Mouse (Mus musculus) spleen, embryonic (tissue): ENCODE results near the gene Itgb1bp1.

Source experiments
- CTCF ChIA-PET: fragments of 350-600 bp; sonication (Branson Sonifier 250); formaldehyde crosslinking; loops from one replicate; lab custom pipeline; 2022; lab: Charles Lee

Itgb1bp1 gene

DNA sequence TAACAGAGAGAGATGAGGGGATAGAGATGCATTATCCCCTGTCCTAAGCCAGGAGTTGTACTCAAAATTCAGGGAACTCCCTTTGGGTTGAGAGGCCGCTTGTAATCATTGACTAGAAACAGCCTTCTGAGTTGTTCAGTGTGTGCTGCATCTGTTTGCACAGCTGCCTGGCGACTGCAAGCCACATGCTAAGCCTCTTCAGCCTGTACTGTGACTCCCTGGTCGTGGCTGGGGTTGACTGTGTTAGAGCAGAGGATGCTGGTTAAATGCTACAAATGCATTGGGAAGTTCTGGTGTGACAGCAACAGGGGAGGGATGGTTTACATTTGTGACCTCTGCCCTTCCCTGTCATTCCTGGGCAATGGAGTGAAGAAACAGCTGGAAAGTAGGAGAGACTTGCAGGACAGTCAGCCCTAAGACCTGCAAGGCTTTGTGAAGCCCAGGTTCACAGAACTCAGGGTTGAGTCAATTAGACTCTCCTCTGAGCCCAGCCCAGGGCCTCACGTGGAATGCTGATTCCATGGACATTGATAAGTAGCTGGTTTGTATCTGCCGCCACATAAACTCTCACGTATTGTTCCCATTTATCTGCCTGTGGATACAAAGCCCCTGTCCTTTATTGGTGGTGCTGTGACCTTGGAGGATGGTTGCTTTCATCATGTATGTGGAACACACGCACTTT is 38.2 kb downstream of the Itgb1bp1 start:
- CTCF ChIA-PET: no interaction called here

DNA sequence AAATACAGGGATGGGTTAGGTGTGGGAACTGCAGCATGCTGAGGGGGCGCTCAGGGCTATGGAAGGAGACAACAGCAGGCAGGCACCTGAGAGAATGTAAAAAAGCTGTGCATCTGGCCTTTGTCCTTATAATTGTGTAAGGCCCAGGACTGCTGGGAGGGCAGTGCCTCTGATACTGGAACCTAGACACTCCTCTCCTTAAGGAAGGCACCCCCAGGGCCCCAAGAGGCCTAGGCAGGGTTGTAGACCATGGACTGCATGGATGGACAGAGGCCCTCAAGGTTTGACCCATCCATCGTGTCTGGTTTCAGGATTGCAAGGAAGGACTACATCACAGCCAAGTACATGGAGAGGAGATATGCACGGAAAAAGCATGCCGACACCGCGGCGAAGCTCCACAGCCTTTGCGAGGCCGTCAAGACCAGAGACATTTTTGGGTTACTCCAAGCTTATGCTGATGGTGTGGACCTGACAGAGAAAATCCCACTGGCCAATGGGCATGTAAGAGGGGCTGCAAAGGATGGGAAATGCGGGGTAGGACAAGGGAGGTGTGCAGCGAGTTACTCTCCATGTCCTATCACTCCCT is 41.6 kb downstream of the Itgb1bp1 start:
- CTCF ChIA-PET: no interaction called here

DNA sequence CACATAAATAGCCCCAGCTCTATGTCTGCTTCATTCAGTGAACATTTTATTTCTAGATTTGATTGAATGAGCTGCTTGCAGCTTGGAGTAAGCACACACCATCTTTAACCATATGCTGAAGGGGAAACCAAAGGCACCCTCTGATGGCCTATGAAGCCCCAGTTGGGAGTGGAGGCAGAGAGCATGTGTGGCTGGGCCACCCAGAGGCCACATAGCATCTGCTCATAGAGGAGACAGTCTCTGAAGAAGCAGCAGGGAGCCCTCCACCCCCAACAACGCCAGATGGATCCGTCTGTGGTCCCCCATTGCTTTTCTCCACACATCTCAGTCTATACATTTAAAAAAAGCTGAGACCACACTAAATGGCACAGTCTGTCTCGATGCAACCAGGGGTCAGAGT is 44.1 kb downstream of the Itgb1bp1 start:
- CTCF ChIA-PET: no interaction called here

DNA sequence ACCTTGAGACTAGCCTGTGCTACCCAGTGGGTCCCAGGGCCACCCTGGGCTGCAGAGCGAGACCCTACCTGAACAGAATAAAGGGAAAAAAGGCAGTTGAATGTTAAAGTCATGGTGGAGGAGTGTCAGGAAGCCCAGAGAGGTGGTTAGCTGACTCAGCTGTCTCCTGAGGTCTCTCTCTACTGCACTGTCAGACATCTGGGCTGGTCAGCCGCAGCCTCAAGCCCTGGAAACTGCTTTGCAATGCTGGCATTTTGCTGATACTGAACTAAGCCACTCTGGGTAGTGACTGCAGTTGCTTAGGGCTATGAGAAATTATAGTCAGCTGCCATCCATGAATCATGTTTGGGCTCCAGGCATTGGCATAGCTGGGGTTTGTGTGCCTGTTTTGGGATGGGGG is 51.5 kb downstream of the Itgb1bp1 start:
- CTCF ChIA-PET: interaction anchor here (0.6 kb wide), 1 partner anchor 10 kb away, joined by 3 read pairs; no protein-coding TSS in a partner anchor

DNA sequence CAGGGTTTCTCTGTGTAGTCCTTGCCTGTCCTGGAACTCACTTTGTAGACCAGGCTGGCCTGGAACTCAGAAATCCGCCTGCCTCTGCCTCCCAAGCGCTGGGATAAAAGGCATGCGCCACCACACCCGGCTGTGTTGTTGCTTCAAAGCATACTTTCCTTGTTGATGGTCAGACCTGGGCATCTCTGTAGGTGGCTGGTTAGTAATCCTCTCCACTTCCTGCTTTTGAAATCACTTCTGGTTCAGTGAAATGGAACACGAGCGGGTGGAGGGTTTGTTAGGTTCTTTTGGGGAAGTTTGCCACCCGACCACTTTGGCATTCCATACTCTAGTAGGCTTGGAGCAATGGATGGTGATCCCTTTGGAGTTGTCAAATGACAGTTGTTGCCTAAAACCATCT is 52.4 kb downstream of the Itgb1bp1 start:
- CTCF ChIA-PET: no interaction called here

DNA sequence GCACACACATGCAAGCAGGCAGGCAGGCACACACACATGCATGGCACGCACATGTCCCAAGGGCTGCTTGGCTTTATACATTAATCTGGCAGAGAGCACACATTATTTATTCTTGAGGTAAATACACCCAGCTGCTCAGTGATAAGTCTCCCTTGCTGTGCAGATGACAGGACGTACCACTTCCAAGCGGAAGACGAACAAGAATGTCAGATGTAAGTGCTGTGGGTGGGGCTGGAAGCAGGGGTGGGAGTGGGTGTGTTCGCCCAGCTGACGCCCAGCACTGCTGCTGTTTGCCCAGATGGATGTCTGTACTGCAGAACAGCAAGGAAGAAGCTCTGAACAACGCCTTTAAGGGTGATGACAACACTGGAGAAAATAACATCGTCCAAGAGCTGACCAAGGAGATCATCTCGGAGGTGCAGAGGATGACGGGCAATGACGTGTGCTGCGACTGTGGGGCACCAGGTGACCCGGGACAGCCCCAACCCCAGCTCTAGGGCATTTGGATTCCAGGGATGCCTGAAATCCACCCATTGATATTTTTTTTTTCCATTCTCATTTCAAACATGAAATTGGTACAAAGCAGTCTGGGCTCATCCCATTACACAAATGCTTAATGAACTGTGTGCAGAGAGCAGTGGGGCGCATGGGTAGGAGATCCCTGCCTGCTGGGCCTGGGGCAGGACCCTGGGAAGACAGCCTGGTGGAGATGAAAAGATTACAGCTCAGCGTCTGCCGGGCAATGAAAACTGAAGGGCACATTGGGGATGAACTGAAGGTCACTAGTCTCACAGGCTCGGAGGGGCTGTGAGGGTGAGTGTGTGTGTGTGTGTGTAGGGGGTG is 56.8 kb downstream of the Itgb1bp1 start:
- CTCF ChIA-PET: no interaction called here

DNA sequence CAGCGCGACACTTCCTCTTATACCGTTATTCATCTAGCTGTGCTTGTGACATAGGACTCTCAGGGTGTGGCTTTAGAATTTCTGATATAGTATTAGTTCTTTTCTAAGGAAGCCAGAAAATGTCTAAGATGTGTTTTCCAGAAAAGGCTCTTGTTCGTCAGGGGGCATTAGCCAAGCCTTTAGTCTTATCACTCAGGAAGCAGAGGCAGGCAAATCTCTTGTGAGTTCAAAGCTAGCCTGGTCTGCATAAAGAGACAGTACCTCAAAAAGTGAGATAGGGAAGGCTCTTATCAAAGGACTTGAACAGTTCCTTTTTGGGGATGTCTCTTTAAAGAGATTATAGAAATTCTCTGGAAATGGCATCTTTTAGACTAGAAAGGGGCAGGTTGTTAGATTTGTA is 57.4 kb downstream of the Itgb1bp1 start:
- CTCF ChIA-PET: no interaction called here

DNA sequence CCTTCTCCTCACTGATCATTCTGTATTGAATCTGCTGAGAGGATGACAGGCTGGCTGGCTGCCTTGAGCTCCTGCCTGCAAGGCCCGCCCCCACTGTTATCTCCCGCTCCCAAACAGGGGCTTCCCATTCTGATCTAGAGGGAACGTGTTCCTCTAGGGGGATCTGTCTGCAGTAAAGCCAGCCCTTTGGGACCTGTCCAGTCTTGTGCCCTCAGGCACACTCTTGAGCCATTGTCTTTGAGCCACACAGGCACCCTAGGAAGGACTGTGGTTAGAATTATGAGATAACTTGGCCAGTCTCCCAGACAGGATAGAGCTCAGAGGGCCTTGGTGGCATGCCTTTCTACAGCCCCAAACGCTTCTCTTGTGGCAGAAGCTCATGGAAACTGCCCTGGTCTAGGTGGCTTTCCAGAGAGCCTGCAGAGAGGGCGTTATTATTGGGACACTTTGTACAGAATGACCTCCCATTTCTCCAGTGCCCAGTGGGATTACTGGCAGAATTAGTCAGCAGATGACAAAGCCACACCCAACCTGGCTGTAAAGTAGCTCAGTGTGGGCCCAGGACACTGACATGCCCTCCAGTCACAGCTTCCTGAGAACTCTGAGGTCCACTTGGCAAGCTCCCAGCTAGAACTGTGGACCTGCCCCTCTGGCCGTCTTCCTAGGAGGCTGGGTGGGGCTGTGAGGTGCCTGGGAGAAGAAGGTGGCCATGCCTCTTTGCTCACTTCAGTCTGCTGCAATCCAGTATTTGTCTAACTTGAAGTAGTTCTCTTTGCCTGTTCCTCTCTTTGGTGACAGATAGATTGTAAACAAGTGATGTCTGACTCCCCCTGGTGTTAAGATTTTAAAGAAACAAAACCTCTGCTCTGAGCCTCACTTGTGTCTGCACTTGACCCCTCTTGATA is 58.8 kb downstream of the Itgb1bp1 start:
- CTCF ChIA-PET: no interaction called here

DNA sequence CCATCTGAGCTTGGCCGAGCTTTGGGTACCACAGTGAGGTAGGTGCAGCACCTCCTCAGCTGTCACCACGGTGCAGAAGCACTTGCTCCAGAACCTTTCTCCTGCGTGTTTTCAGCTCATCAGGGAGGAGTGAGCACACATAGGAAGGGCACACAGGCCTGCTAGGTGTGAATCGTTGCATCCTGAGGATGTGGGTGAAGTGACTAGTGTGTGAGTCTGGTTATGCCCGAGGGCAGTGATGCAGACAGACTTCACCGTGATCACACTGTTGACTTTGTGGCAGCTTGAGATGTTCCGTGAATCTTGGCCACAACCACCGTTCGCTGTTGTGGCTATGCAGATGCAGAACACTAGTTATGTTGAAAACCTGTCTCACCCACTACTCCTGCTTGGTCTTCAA is 59.8 kb downstream of the Itgb1bp1 start:
- CTCF ChIA-PET: no interaction called here

DNA sequence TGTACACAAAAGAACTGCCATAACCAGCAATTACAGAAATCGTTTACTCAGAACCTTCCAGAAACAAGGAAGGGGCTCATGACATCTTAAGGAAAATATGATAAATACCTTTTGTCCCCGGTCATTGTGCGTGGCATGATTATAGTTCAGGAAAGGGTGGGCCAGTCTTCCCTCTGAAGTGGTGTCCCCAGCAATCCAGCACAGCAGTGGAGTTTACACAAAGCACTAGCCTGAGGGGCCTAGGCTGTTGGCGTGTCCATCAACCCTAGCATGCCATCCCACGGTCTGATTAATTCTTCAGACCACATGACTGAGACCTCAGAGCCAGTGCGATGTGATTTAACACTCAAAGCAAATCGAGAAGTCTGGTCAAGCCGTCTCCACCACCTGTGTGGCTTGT is 60.7 kb downstream of the Itgb1bp1 start:
- CTCF ChIA-PET: interaction anchor here (0.6 kb wide), 1 partner anchor 113 kb away, joined by 4 read pairs; no protein-coding TSS in a partner anchor

DNA sequence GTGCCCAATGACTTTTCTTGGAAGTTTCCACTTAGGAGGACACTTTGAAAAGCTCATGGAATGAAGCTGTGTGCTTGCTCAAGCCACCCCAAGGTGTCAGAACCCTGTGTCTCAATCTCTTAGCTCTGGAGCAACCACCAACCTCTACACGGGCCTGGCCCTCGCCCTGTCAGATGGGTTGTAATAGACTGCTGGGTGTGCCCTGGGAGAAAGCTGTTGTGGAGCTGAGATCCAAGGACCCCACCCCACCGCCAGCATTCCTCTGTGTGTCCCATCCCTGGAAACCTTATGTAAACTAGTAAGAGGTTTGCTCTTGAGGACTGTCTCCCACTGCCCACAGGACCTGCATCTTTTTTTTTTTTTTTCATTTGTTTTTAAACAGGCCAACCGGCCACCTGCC is 62.2 kb downstream of the Itgb1bp1 start:
- CTCF ChIA-PET: no interaction called here

DNA sequence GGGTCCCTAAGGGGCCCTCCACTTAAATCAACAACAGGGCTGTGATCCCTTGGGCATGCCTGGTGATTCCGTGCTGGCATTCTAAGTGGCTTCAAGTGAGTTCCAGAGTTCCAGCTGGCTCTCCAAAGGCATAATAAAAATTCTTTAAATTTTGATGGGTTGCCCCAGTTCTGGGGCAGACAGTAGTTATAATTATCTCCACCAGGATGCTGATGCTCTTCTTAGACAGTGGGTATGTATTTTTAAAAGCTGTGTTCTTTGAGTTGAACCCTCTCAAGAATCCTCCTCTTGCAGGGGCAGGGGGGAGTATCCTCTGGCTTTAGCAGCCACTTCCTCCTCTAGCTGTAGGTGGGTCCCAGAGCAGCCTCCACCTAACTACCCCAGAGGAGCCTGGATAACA is 65.5 kb downstream of the Itgb1bp1 start:
- CTCF ChIA-PET: no interaction called here

DNA sequence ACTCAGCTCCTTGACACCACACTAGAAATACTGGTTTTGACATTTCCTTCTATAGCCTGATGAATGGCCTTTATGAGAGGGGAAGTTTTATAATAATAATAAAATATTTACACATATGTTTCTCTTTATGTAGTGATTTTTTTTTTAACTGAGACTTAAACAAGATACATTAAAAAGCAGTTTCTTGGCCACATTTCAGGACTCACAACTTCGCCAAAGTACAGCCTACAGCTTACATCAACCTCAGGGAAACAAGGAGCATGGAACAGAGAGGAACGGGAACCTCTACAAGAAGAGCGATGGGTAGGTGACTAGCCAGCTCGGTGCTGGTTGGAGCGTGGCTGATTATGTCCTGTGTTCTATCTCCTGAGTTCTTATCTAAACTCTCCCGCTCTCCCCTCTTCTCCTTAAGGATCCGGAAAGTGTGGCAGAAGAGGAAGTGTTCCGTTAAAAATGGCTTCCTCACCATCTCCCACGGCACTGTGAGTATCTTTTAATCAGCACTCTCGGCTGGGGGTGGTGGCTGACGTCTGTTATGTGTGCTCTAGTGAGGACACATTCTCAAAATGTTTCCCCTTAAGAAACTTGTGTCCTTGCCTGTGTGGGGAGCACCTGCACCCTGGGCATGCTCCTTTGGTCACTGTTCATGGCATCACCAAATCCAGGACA is 68.2 kb downstream of the Itgb1bp1 start:
- CTCF ChIA-PET: no interaction called here

DNA sequence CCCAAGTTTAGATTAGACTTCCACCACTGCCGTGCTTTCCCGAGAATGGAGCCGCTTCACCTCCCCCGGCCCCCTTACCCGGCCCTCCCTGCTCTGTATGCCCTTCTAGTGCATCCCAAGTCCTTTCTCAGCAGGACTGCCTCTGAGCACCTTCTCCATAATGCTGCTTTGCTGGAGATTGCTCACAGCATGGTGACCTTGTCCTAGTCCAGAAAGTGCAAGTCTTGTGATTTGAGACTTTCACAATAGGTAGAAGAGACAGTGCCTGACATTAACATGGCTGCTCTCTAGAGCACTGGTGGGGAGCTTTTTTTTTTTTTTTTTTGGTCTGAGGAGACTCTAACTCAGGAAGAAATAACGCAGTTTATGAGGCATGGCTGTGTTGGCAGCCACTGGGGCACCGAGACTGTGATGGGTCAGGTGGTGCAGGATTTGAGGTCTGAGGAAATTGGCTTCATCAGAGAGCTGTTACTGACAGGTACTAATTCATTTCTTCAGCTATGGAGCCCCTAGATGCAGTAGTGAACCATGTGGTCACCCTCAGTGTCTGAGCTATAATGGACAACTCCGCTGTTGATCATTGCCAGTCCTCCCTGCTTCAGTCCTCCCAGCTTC is 71.4 kb downstream of the Itgb1bp1 start:
- CTCF ChIA-PET: no interaction called here

DNA sequence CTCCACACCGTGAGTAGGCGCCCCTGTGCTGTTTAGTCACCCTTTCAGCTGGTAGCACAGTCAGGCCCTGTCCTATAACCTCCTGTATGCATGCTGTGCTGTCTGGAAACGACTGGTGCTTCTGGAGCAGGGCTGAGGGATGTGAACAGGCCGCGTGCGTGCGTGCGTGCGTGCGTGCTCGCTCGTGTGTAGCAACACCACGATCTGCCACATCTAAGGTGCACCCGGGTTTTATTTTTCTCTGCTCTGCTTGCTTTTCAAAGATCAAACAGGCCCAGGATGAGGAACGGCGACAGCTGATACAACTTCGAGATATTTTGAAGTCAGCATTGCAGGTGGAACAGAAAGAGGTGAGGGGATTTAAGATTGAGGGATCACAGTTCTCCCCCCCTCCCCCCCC is 73.2 kb downstream of the Itgb1bp1 start:
- CTCF ChIA-PET: no interaction called here

DNA sequence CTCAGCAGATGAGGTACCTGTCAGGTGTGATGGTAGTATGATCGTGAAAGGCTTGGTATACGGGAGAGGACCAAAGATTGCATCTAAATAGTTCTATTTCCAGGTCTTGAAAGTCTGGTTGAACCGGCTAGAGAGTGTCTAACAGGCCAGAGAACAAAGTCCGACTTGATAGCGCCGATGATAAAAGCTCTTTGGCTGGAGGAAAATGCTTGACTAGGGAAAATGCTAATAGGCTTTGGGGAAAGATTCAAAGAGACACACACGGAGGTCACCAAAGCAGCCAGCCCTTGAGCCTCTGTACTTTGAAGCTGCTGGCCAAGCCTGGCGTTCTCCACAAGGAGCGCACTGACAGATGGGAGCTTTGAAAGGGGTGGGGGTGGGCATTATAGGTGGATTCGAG is 76.8 kb downstream of the Itgb1bp1 start:
- CTCF ChIA-PET: no interaction called here

DNA sequence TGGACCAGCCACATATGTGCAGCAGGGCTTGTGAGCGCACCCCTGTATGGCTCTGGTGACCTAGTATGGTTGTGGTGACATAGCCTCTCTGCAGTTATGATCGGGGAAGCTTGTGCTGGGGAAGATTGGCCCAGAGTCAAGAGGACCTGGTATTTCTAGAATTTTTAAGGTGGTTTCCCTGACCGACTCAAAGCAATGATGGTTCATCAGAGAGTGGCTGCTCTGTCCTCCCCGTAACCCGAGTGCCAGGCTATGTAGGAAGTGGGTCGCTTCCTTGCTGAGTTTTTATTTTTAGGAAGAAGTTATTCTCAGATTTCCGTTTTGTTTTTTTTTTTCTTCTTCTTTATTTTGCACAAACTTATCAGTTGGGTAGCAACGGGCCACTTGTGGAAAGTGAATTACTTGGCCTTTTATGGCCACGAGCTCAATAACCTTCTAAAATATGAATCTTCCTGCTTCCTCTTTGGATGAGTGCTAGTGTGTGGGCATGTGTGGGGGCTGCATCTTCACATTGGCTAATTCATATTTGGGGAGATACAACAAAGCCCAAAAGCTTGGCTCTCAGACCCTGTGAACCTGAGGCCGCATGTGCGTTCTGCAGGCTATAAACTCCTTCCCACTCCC is 77.8 kb downstream of the Itgb1bp1 start:
- CTCF ChIA-PET: interaction anchor here (0.6 to 0.7 kb wide), 2 partner anchors 16 to 21 kb away, joined by 3 to 4 read pairs; no protein-coding TSS in a partner anchor

DNA sequence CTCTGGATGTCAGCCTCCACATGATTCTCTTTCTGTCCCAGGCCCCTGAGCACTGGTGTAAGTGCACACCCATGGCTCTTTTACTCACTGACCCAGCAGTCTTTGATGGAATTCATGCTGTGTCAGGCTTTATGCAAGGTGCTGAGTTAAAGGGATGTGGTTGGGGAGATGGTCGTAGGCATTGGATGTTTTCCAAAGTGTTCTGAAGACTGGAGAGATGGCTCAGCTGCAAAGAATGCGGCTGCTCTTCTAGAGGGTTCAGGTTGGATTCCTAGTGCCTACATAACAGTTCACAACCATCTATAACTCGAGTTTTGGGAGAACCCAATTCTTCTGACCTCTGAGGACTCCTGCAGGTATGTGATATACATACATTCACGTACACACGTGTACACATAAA is 78.7 kb downstream of the Itgb1bp1 start:
- CTCF ChIA-PET: no interaction called here

DNA sequence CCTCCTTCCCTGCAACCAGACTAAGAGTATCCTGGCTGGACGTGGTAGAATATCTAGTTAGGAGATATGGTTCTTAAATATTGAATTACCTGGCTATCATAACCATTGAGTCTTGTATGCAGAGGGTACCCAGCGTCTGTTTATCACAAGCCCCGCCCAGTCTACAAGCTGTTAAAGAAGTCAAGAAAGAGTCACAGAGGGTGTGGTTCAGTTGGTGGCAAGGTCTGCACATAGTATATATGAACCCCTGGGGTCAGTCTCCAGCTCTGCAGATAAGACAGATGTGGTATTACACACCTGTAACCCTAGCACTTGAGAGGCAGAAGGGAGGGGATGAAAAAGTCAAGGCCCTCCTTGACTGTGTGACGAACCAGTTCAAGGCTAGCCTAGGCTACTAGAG is 80.3 kb downstream of the Itgb1bp1 start:
- CTCF ChIA-PET: interaction anchor here (0.6 kb wide), 1 partner anchor 93 kb away, joined by 4 read pairs; no protein-coding TSS in a partner anchor

DNA sequence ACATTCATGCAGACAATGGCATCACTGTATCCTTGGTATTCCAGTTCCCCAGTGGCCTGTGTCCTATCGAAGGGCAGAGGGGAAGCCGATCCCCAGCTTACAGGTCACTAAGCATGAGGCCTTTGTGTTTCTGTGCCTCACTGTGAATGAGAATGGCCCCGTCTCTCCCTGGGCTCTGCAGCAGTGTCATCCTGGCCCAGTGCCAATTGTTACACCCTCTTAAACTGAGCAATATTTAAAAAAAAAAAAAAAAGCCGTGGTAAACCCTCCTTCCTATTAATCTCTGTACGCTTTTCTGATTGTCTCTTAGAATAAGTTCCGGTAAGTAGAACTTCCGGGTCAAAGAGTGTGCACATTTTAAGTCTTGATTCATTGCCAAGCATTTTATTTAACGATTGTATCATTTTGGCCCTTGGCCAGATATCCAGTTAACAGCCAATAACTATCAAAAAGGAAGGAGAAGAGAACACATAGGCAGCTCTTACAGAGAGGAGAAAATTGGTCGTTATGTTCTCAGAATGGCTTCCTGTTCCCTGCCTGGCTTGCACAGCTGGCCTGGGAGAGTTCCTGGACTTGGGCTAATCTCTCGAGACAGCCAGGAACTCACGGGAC is 81.3 kb downstream of the Itgb1bp1 start:
- CTCF ChIA-PET: no interaction called here
